In the genomic region with DNA sequence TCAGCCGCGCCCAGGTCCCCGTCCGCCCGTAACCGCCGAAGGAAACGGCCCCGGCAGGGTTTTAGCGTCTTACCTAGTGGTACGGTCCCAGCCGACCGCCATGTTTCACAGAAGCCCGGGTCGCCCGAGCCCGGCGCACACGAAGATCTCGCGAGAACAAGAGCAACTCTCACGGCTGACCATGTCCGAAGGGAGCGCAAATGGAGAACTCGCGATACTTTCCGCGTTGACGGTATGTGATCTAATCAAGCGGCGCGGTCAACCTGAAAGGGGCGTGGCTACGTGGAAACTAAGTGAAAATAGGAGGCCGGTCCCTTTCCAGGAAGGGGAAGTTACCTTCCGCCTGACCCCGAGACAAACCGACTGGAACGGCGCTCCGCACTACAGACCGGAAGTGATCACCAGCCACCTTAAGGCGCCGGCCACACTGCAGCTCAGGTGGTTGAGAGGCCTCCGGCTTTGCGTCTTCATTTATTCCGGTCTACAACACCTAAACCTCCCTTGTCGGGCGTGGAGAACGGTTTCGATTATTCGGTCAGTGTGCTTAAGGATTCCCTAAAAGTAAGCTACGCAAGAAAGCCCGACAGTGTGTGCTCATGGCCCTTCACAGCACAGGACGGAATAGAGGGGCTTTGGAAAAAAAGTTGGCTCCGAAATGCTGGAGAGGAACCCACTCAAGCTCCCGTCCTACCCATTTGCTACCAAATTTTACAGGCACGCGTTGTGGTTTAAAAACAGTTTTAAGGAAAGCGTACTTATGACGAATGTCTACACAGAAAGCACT, we compare ENCODE assay signal across 8 mouse cellular contexts. TPM values are rescaled to one million over a fixed set of nuclear protein-coding genes. Genes with fewer than 3 reads are reported as not detected.
A peak's percentile ranks its signal among the peaks of the same experiment; 100 is the strongest.
DNase-seq lines count a peak whose midpoint lies in the region; ATAC-seq and TF ChIP-seq lines count a peak whose summit lies in the region.

A gene (minus strand): TSS at position 478 of the 784 bp plus-strand sequence.

- intact Hi-C loops in gastrocnemius, adult 2 months (cut with DNase I) = loop anchor here (10.0 kb wide), 2 partner anchors 703 to 973 kb away; a partner anchor contains a TSS
- intact Hi-C loops in left cerebral cortex, adult 2 months (cut with DNase I) = loop anchor here (1.0 to 2.0 kb wide), 2 partner anchors 231 to 619 kb away; a partner anchor contains a TSS

- peak within 1 kb of the TSS; percentile 99 for H3K9ac ChIP-seq in hindbrain, postnatal 0 days (replicated peaks; ENCODE audit: low read length)

- no peaks in the 10 kb centered on the region for H3K27me3 ChIP-seq in hindbrain, postnatal 0 days (ENCODE audit: insufficient read depth, low read length)

- under 1% methylated on average over 61 of the region's 61 CpGs for WGBS in hindbrain, postnatal 0 days

- H3K36me3 ChIP-seq in hindbrain, postnatal 0 days (ENCODE audit: insufficient read depth, low read length) = no peaks in the 10 kb centered on the region

- peaks cover 7% of the 10 kb centered on the region; the same call in 1 of the 2 replicates for H3K4me1 ChIP-seq in hindbrain, postnatal 0 days (ENCODE audit: insufficient read depth, low read length)

- no peak for TF ChIP-seq CTCF in gastrocnemius, adult 2 months (IDR thresholded peaks at IDR 0.05)
- TF ChIP-seq CTCF in hindbrain, postnatal 0 days (IDR thresholded peaks at IDR 0.05; ENCODE audit: low read depth) = no peak
- no peak for TF ChIP-seq CTCF in left cerebral cortex, adult 2 months (IDR thresholded peaks at IDR 0.05)

- H3K27ac ChIP-seq in gastrocnemius, adult 2 months = peak within 1 kb of the TSS; percentile 95
- H3K27ac ChIP-seq in hindbrain, postnatal 0 days = peak within 1 kb of the TSS; percentile 91
- H3K27ac ChIP-seq in left cerebral cortex, adult 2 months = peak within 1 kb of the TSS; percentile 94

- H3K4me2 ChIP-seq in hindbrain, postnatal 0 days (ENCODE audit: low read depth, low read length) = peak within 1 kb of the TSS; percentile 87

- DNase-seq in ZHBTc4 (ENCODE audit: low read depth, low spot score) = peak; percentile 100
- DNase-seq in gastrocnemius, adult 2 months = peak; percentile 98
- DNase-seq in hindbrain, postnatal 0 days (ENCODE audit: low spot score) = peak; percentile 100
- DNase-seq in left cerebral cortex, adult 2 months (ENCODE audit: extremely low spot score in 1 of 2, low spot score in 2 of 2) = peak; percentile 95 to 98
- DNase-seq in right cerebral cortex, adult 2 months (ENCODE audit: low spot score in 2 of 2) = peak; percentile 99
- DNase-seq in urinary bladder, postnatal 14 days (ENCODE audit: low spot score) = peak; percentile 99

- H3K9me3 ChIP-seq in hindbrain, postnatal 0 days (ENCODE audit: low read length) = no peaks in the 10 kb centered on the region

- peak within 1 kb of the TSS; percentile 93 for H3K4me3 ChIP-seq in gastrocnemius, adult 2 months
- H3K4me3 ChIP-seq in hindbrain, postnatal 0 days (ENCODE audit: low read length) = peak within 1 kb of the TSS; percentile 93
- peak within 1 kb of the TSS; percentile 82 for H3K4me3 ChIP-seq in left cerebral cortex, adult 2 months

- ATAC-seq in common myeloid progenitor, adult 5-6 weeks (replicated peaks; ENCODE audit: low read depth, poor library complexity, severe bottlenecking) = peak; percentile 93
- peak; percentile 99 for ATAC-seq in hindbrain, postnatal 0 days
- ATAC-seq in megakaryocyte, adult 5-6 weeks (ENCODE audit: poor library complexity, severe bottlenecking) = peak; percentile 90

RNA-seq across cellular contexts. Expression of the gene that starts here (rescaled TPM):
- 122 and 125 TPM in 2 replicates for total RNA-seq in common myeloid progenitor, adult 5-6 weeks (2017)
- 10 to 100 TPM; 68.6 to 72.2 TPM for total RNA-seq in gastrocnemius, adult 2 months (2021)
- total RNA-seq in hindbrain, postnatal 0 days (2014; rRNA removed) = 63.1 and 112 TPM in 2 replicates
- 204 and 211 TPM in 2 replicates for polyA plus RNA-seq in hindbrain, postnatal 0 days (2015; fragmentation: Nextera tagmentation; extraction: Ambion mirVana)
- total RNA-seq in left cerebral cortex, adult 2 months (2021) = 10 to 100 TPM; 72.1 to 81.3 TPM
- 81.0 and 93.1 TPM in 2 replicates for total RNA-seq in megakaryocyte, adult 5-6 weeks (2015)
- 108 and 134 TPM in 2 replicates for total RNA-seq in megakaryocyte, adult 5-6 weeks (2017)

Comparison
In these comparisons a context has a peak if more than half of its experiments do, and no peak if none do; other contexts are left out.
1. Peak in every context shown above with its lines: DNase-seq, ATAC-seq, H3K4me3 ChIP-seq and H3K27ac ChIP-seq.